Mouse (Mus musculus) stomach, postnatal 0 days (tissue): ENCODE data around the gene Zfhx3.

Source experiments
- CTCF ChIP-seq: IDR thresholded peaks from 2 replicates; pipeline ENCODE4 v1.5.1; 2016; ENCODE audit warnings: antibody characterized with exemption, low read depth, mild to moderate bottlenecking, moderate library complexity
- EP300 ChIP-seq: optimal IDR thresholded peaks from 2 replicates; pipeline ENCODE3; 2016; ENCODE audit warnings: antibody characterized with exemption

DNA sequence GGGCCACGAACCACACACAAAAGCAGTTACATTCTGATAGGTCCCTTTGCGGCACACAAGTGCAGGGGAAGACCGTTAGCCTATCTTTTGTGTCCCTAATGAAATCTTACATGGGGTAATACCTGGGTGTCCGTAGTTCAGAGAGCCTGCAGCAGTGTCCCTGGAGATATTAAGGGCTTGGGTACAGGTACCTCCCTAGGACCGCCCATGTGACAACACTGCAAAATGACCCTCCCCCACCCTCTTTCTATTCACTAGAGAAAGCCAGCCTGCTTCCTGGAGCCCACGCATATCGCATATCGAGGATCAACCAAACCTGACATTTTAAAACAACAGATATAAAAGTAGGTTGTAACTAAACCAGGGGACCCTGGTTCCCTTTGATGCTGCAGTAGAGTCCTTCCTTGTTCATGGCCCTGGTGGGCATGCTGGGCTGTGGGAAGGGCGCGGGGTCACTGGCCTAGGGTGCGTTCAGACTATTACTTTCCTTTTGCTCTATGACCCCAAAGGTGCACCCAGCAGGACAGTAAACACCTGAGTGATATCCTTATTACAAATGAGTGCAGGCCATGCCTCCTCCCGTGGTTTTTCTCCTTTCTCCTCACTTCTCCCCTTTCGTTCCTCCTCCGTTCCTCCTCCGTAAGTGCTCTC is 206.3 kb downstream of the Zfhx3 start:
- TF ChIP-seq CTCF, result no peak
- TF ChIP-seq EP300, result no peak
